Mouse (Mus musculus) ES-E14 (cell line): Measurements from ENCODE around the gene Carmil2.

Experiments used
- CHD2 ChIP-seq: IDR thresholded peaks from 2 replicates; pipeline ENCODE4 v1.6.1; 2014; ENCODE audit warnings: mild to moderate bottlenecking, low read depth, low read length, inconsistent platforms
- MAFK ChIP-seq: IDR thresholded peaks from 2 replicates; pipeline ENCODE4 v1.6.1; 2014; ENCODE audit warnings: mild to moderate bottlenecking, low read depth, low read length, inconsistent platforms; ENCODE audit not compliant: insufficient read depth
- ZC3H11A ChIP-seq: IDR thresholded peaks from 2 replicates; pipeline ENCODE4 v1.6.1; 2012; ENCODE audit warnings: low read depth, mild to moderate bottlenecking, inconsistent platforms, low read length, borderline replicate concordance
- ZNF384 ChIP-seq: IDR thresholded peaks from 2 replicates; pipeline ENCODE4 v1.6.1; 2012; ENCODE audit warnings: low read depth, low read length, inconsistent platforms

GRCm38 (mm10) chr8:105704146-105704812 lies 18.2 kb downstream of the Carmil2 start:
- TF ChIP-seq ZC3H11A (no peak), CHD2 (no peak), MAFK (no peak), ZNF384 (no peak)
